Mouse (Mus musculus) midbrain, postnatal 0 days (tissue): ENCODE measurements at regions not wholly inside any gene's neighbourhood (a gene's known extent, or its start where the extent isn't known, plus 50 kb on each side); places are given as distances from the start of the nearest gene placed in this dataset.

ENCODE experiments used
- ATAC-seq: fragments of 200-750 bp; cut with Nextera tagmentation; 2 replicates; pipeline ENCODE4 v1.8.0; 2017; ENCODE audit warnings: moderate number of reproducible peaks, mild to moderate bottlenecking, moderate TSS enrichment, moderate library complexity; ENCODE audit not compliant: low FRiP score
- DNase-seq: peaks from one replicate; pipeline ENCODE4 v3.0.0-alpha.2; 2015; ENCODE audit warnings: low spot score
- H3K27ac ChIP-seq: fragments of 300-500 bp; sonication (generic); 2 replicates; pipeline ENCODE4 v1.5.1; 2014; ENCODE audit warnings: low read depth, mild to moderate bottlenecking, low read length, mixed read lengths
- H3K27me3 ChIP-seq: fragments of 300-500 bp; sonication (generic); 2 replicates; pipeline ENCODE4 v1.6.1; 2014; ENCODE audit warnings: low read length, control low read depth, mixed read lengths; ENCODE audit not compliant: insufficient read depth
- H3K36me3 ChIP-seq: fragments of 300-500 bp; sonication (generic); 2 replicates; pipeline ENCODE4 v1.6.1; 2014; ENCODE audit warnings: low read length, control low read depth, mixed read lengths; ENCODE audit not compliant: insufficient read depth
- H3K4me1 ChIP-seq: fragments of 300-500 bp; sonication (generic); 2 replicates; pipeline ENCODE4 v1.6.1; 2014; ENCODE audit warnings: mild to moderate bottlenecking, control low read depth, antibody characterized with exemption, low read length, mixed read lengths; ENCODE audit not compliant: insufficient read depth
- H3K4me2 ChIP-seq: fragments of 300-500 bp; sonication (generic); 2 replicates; pipeline ENCODE4 v1.6.1; 2014; ENCODE audit warnings: low read depth, mild to moderate bottlenecking, low read length, mixed read lengths; ENCODE audit not compliant: poor library complexity, severe bottlenecking
- H3K4me3 ChIP-seq: fragments of 300-500 bp; sonication (generic); 2 replicates; pipeline ENCODE4 v1.5.1; 2014; ENCODE audit warnings: low read depth, mild to moderate bottlenecking, low read length, moderate library complexity
- H3K9ac ChIP-seq: fragments of 300-500 bp; sonication (generic); replicated peaks from 2 replicates; pipeline ENCODE4 v1.6.1; 2014; ENCODE audit warnings: mild to moderate bottlenecking, low read length, moderate library complexity, mixed read lengths; ENCODE audit not compliant: poor library complexity, severe bottlenecking
- H3K9me3 ChIP-seq: fragments of 300-500 bp; sonication (generic); 2 replicates; pipeline ENCODE4 v1.6.1; 2016; ENCODE audit warnings: low read length, control low read depth
- CTCF ChIP-seq: IDR thresholded peaks from 2 replicates; pipeline ENCODE4 v1.5.1; 2016; ENCODE audit warnings: antibody characterized with exemption, mild to moderate bottlenecking
- WGBS: fragments of 180-500 bp; shearing (Covaris S2); extraction: QIAGEN DNeasy Blood & Tissue Kit; methylation state at CpG from one replicate; pipeline ENCODE4 v1.1.7; 2014; 5-methylcytosine and 5-hydroxymethylcytosine counted together

DNA sequence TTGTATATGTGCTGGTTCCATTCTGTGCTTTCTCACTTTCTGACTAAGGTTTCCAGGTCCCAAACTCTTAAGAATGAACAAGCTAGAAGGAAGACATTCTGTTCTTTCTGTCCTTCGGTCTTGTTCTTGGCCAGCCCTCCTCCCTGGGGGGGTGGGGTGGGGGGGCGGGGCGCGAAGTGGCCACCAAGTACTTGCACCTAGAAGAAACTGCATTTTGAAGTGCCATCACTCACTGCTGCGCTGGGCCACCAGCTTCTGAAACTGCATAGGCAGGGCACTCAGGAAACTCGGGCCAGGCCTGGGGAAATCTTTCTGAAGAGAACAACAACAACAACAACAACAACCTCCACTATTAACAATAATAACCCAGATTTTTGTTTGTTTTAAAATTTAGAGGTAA lies 94.4 kb upstream of the Fut8 start:
- Histone ChIP-seq H3K9me3 (no peaks in the 10 kb centered on the region), H3K4me3 (no peak overlapping the region), H3K36me3 (no peaks in the 10 kb centered on the region), H3K4me1 (no peaks in the 10 kb centered on the region), H3K27ac (no peak overlapping the region), H3K4me2 (no peak overlapping the region), H3K9ac (no peak overlapping the region), H3K27me3 (no peaks in the 10 kb centered on the region)
- no peak for ATAC-seq
- 80% methylated on average over 6 of the region's 6 CpGs for WGBS
- no peak for TF ChIP-seq CTCF
- DNase-seq = no peak

DNA sequence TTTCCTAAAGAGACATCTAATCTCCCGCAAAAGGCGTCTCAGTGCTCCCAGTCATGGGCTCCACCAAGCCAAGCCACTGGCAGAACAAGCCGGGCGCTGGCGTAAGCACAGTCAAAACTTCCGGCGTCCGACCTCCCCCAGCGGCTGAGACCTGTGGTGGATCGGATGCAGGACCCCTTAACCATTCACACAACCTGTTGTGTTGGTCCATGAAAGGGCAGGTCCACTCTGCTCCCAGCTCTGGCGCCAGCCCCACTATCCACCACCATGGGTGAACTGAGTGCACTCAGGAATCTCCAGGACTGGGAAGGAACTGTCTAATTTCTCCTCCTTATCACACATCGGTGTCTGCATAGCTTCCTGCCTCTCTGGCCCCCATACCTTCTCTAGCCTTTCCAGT lies 94.8 kb upstream of the Fut8 start:
- WGBS = 96% methylated on average over 12 of the region's 12 CpGs
- TF ChIP-seq CTCF = no peak
- Histone ChIP-seq H3K9me3 (no peaks in the 10 kb centered on the region), H3K4me2 (no peak overlapping the region), H3K27ac (no peak overlapping the region), H3K4me1 (no peaks in the 10 kb centered on the region), H3K4me3 (no peak overlapping the region), H3K9ac (no peak overlapping the region), H3K27me3 (no peaks in the 10 kb centered on the region), H3K36me3 (no peaks in the 10 kb centered on the region)
- ATAC-seq = no peak
- no peak for DNase-seq

DNA sequence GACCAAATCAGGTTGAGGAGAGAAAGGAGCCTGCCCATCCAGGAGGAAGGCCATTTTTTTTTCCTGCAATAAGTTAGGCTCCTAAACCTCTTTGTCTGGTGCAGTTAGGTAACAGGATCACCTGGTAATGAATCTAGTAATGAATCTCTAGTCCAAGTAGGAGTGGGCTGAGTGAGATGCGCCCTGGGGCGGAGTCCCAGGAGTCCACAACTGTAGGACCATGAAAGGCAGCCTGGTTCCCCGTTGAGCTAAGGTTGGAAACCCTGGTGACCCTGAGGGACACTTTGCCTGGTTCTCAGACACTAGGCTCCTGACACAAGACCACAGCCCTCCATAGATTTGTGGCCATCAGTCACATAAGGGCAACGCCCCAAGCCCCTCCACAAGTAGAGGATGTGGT lies 95.7 kb upstream of the Fut8 start:
- no peak for TF ChIP-seq CTCF
- Histone ChIP-seq H3K4me2 (no peak overlapping the region), H3K27ac (no peak overlapping the region), H3K36me3 (no peaks in the 10 kb centered on the region), H3K27me3 (no peaks in the 10 kb centered on the region), H3K9ac (no peak overlapping the region), H3K4me3 (no peak overlapping the region), H3K4me1 (no peaks in the 10 kb centered on the region), H3K9me3 (no peaks in the 10 kb centered on the region)
- ATAC-seq (no peak), DNase-seq (no peak)
- 92% methylated on average over 4 of the region's 4 CpGs for WGBS

DNA sequence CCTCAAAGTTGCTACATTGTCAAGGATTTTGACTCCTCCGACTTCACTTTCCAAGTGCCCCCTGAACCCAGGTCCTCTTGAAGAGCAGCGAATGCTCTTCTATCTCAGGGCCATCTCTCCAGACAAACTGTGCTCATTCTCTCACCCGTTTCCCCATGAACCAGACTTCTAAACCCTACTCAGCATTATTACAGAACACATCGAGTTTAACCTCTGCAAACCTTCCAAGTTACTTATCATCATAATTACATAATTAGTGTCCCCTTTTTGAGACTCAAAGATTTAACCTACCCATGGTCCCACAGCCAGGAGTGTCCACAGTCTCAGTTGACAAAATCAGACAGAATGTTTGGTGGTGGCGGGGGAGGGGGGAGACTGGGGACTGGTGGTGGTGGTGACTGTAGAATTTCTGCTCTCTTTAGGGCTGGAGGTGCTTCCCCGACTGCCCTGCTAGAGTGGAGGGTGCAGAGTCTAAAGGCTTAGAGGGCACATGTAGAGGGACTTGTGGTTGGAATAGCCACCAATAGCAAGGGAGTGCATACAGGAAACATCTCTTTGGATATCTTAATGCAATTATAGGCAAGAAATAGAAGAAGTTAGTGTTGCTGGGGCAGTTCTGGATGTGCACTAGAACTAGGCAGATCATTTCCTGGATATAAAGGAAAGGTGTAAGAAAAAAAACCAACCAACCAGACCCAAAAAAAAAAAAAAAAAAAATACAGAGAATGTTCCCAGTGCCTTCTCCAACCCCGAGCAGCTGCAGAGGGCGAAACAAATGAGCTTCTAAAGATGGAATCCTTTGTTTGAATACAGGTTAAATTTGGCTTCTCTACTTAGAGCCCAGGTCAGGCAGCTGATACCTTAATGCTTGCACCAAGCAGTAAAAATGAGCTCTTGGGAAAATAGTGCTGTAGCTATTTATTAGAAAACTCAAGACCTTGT lies 96.4 kb upstream of the Fut8 start:
- H3K4me3 ChIP-seq = no peak overlapping the region
- WGBS = 78% methylated on average over 8 of the region's 8 CpGs
- no peak for DNase-seq

DNA sequence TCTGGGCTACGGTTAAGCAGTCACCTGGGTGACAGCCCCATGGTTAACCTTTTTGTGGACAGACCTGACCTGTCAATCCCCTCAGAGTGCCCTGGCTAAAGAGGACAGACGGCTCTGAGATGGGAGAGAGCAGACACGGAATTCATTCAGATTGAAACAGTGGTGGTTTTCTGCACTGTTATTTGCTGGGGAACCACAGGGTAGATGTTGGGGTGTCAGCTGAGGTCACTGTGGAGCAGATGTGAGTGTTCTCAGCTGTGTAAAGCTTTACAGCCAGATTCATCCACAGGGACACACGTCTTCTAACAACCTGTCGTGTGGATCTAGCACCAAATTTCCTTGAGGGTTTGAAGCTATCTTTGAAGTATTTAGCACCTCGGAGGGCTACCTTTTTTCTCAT lies 97.3 kb upstream of the Fut8 start:
- H3K27ac ChIP-seq = no peak overlapping the region
- 70% methylated on average over 6 of the region's 6 CpGs for WGBS
- no peaks in the 10 kb centered on the region for H3K27me3 ChIP-seq
- H3K36me3 ChIP-seq = no peaks in the 10 kb centered on the region
- no peak overlapping the region for H3K4me3 ChIP-seq
- DNase-seq (no peak), ATAC-seq (no peak)
- no peaks in the 10 kb centered on the region for H3K9me3 ChIP-seq
- H3K9ac ChIP-seq = no peak overlapping the region
- no peak for TF ChIP-seq CTCF
- no peak overlapping the region for H3K4me2 ChIP-seq
- H3K4me1 ChIP-seq = no peaks in the 10 kb centered on the region

More for the DNA sequence above, 96.4 kb upstream of the Fut8 start:
- Histone ChIP-seq H3K27me3 (no peaks in the 10 kb centered on the region), H3K4me1 (no peaks in the 10 kb centered on the region), H3K27ac (no peak overlapping the region), H3K9me3 (no peaks in the 10 kb centered on the region), H3K9ac (no peak overlapping the region), H3K36me3 (no peaks in the 10 kb centered on the region), H3K4me2 (no peak overlapping the region)
- ATAC-seq = no peak
- TF ChIP-seq CTCF = no peak

DNA sequence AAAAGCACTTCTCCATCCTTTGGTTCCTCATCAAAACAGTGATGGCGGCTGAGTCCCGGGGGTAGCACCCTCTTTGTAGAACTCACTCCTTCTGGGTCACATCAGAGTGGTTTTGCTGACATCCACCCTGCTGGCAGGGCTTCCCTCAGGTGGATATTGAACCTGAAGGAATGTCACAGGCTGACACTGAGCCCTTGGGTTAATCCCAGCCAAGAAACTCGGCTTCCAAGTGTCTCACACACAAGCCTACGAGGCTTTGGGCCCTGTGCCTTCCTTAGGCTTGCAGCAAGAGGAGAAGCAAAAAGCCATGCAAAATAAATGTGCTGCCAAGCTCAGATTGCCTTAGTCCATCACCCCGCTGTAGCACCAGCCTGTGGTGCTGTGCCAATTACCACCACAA lies 97.8 kb upstream of the Fut8 start:
- DNase-seq (no peak), ATAC-seq (no peak)
- Histone ChIP-seq H3K36me3 (no peaks in the 10 kb centered on the region), H3K4me2 (no peak overlapping the region), H3K4me3 (no peak overlapping the region), H3K27ac (no peak overlapping the region), H3K4me1 (no peaks in the 10 kb centered on the region), H3K27me3 (no peaks in the 10 kb centered on the region), H3K9me3 (no peaks in the 10 kb centered on the region), H3K9ac (no peak overlapping the region)
- TF ChIP-seq CTCF = no peak
- WGBS = 75% methylated on average over 5 of the region's 5 CpGs
